Mouse (Mus musculus) myocyte (in vitro differentiated cells): ENCODE results near the gene Zdhhc12. TPM values are rescaled to one million over a fixed set of nuclear protein-coding genes. Genes with fewer than 3 reads are reported as not detected.

Experiments used
- H3K27me3 ChIP-seq: one replicate; pipeline ENCODE4 v1.6.1; 2011; ENCODE audit not compliant: control insufficient read depth, insufficient read depth, insufficient read length
- H3K36me3 ChIP-seq: one replicate; pipeline ENCODE4 v1.6.1; 2011; ENCODE audit not compliant: control insufficient read depth, insufficient read depth
- H3K4me2 ChIP-seq: one replicate; pipeline ENCODE4 v1.6.1; 2011; ENCODE audit warnings: low read depth, control low read depth
- H3K4me3 ChIP-seq: one replicate; pipeline ENCODE4 v1.5.1; 2011; ENCODE audit warnings: mild to moderate bottlenecking, control low read depth, moderate library complexity
- H3K79me2 ChIP-seq: one replicate; pipeline ENCODE4 v1.6.1; 2011; ENCODE audit not compliant: control insufficient read depth, insufficient read depth
- H3ac ChIP-seq: one replicate; pipeline ENCODE4 v1.6.1; 2011; ENCODE audit not compliant: control insufficient read depth, insufficient read length
- CEBPB ChIP-seq: IDR thresholded peaks from 2 replicates; pipeline ENCODE4 v1.6.1; 2011; ENCODE audit warnings: mild to moderate bottlenecking, moderate library complexity; ENCODE audit not compliant: poor library complexity, insufficient read depth, severe bottlenecking
- E2F4 ChIP-seq: IDR thresholded peaks from one replicate; pipeline ENCODE4 v1.6.1; 2011; ENCODE audit warnings: mild to moderate bottlenecking, control low read depth, moderate library complexity; ENCODE audit not compliant: insufficient read depth
- MAX ChIP-seq: IDR thresholded peaks from one replicate; pipeline ENCODE4 v1.6.1; 2011; ENCODE audit warnings: low read depth, mild to moderate bottlenecking, control low read depth
- MYOD1 ChIP-seq, 3 experiments: IDR thresholded peaks; one replicate each; pipeline ENCODE4 v1.6.1; 2011; ENCODE audit warnings: control low read depth in 2 of 3, low read depth in 2 of 3, mild to moderate bottlenecking in 2 of 3, moderate library complexity in 1 of 3; ENCODE audit not compliant: insufficient read length in 2 of 3, control insufficient read depth in 1 of 3
- MYOG ChIP-seq, 3 experiments: IDR thresholded peaks; one replicate each; pipeline ENCODE4 v1.6.1; 2011; ENCODE audit warnings: control low read depth in 2 of 3, low read depth in 2 of 3, mild to moderate bottlenecking in 2 of 3; ENCODE audit not compliant: insufficient read length in 2 of 3, control insufficient read depth in 1 of 3, insufficient read depth in 1 of 3
- POLR2A ChIP-seq: IDR thresholded peaks from one replicate; pipeline ENCODE4 v1.6.1; 2011; ENCODE audit warnings: low read depth, mild to moderate bottlenecking, control low read depth, moderate library complexity; ENCODE audit not compliant: insufficient read length
- POLR2AphosphoS2 ChIP-seq: IDR thresholded peaks from one replicate; pipeline ENCODE4 v1.6.1; 2011; ENCODE audit warnings: low read depth, control low read depth; ENCODE audit not compliant: insufficient read length
- REST ChIP-seq: IDR thresholded peaks from one replicate; pipeline ENCODE4 v1.6.1; 2011; ENCODE audit warnings: mild to moderate bottlenecking, control low read depth, moderate library complexity; ENCODE audit not compliant: insufficient read depth, insufficient read length
- SRF ChIP-seq: IDR thresholded peaks from one replicate; pipeline ENCODE4 v1.6.1; 2011; ENCODE audit warnings: low read depth; ENCODE audit not compliant: control insufficient read depth, insufficient read length
- TCF12 ChIP-seq: IDR thresholded peaks from one replicate; pipeline ENCODE4 v1.6.1; 2011; ENCODE audit warnings: mild to moderate bottlenecking, control low read depth; ENCODE audit not compliant: poor library complexity, insufficient read depth, severe bottlenecking
- TCF3 ChIP-seq: IDR thresholded peaks from one replicate; pipeline ENCODE4 v1.6.1; 2011; ENCODE audit warnings: low read depth, control low read depth; ENCODE audit not compliant: insufficient read length
- USF1 ChIP-seq: IDR thresholded peaks from one replicate; pipeline ENCODE4 v1.6.1; 2011; ENCODE audit warnings: low read depth, mild to moderate bottlenecking, control low read depth, moderate library complexity
- polyA plus RNA-seq: library from polyadenylated mRNA; unstranded; fragments of >200 nt; fragmentation: generic; extraction: Trizol; gene quantifications from one replicate; pipeline ENCODE4 v1.2.1, GENCODE M21; 2012; ENCODE audit warnings: missing spikeins

The Zdhhc12 gene
- polyA plus RNA-seq, 1 experiment = 20.8 TPM

DNA sequence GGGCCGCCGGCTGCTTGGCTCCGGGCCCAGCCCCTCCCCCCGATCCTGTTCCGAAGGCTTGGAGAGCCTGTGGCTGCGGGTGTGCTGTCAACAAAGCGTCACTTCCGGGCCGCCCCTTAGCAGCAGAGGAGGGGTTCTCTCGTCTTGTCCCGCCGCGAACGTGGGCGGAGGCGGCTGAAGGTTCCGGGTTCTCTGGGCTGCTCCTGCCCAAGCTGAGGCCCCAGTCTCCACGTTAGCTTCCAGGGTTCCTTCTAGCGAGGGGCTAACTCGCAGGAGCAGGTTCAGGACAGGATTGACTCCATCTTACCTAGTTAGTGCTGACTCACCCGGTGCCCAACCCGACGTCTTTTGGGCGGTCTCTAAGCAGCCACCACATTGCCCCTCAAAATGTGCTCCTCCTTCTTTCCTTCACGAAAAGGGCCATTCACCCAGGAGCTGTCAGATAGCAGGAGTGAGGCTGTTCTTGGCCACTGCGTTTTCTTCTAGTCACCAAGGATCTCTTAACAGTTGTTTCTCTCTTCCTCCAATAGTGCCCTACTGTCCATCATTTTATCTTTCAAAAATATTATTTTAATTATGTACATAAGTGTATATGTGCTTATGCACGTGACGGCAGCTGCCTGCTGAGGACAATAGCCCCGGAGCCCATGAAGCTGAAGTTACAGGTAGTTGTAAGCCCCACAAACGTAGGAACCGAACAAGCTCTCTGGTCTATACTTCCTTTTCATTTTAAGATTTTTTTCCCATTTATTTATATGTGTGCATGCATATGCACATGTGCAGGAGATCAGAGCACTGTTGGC lies 31.2 kb upstream of the Zdhhc12 start, which contains the start of gene Zer1:
Gene Zer1, minus strand, starts transcription at position 114 of the 803 bp plus-strand sequence.
- Histone ChIP-seq H3K79me2 (peaks cover 9% of the 10 kb centered on the region), H3K4me3 (peak within 1 kb of the TSS; percentile 81), H3K4me2 (peak within 1 kb of the TSS; percentile 100), H3K36me3 (no peaks in the 10 kb centered on the region), H3K27me3 (no peaks in the 10 kb centered on the region), H3ac (peak within 1 kb of the TSS; percentile 4)
- TF ChIP-seq TCF12 (no peak), MYOG (IDR thresholded peaks at IDR 0.05; ENCODE audit: control insufficient read depth in 1 of 3, insufficient read depth in 1 of 3, insufficient read length in 2 of 3, low read depth in 2 of 3) (peak in 1 of 3 experiments; percentile 11), TCF3 (no peak), SRF (no peak), POLR2AphosphoS2 (peak; percentile 84), CEBPB (no peak), MYOD1 (IDR thresholded peaks at IDR 0.05; ENCODE audit: control insufficient read depth in 1 of 3, insufficient read length in 2 of 3, low read depth in 2 of 3) (no peak), POLR2A (peak; percentile 87), MAX (no peak), USF1 (no peak)

DNA sequence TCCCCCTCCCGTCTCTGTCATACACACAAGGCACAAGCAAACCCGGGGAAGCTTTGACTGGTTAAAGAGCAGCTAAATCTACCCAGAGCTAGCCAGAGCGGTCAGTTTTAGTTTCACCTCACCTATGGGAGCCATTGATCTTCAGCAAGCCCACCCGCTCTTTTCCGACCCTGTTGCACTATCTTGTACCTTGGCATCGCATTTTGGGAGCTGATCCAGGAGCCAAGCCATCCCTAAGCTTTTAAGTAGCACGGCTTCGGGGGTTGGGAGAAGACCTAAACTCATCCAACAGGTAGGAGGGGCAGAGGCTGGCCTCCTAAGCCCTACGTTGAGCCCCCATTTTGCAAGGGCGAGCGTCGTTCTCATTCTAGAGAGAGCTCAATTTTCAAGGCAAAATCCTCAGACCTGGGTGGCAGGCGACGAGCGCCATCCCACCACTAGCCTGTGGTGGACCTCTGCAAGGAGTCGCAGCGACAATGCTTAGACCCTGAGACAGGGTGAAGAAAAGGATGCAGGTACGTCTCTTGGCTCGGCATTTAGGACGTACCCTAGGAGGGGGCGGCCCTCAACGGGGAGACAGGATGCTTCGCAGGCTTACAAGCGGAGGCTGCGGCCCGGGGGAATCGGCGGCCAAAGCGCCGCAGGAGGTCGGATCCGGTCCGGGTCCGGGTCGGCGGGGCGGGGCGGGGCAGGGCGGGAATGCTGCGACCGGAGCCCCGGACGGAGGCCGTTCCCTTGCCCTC lies 30.5 kb upstream of the Zdhhc12 start:
- TF ChIP-seq MAX (no peak), TCF3 (no peak), REST (no peak), SRF (no peak), USF1 (no peak), POLR2A (no peak), E2F4 (no peak), TCF12 (no peak), POLR2AphosphoS2 (no peak), CEBPB (no peak), MYOG (IDR thresholded peaks at IDR 0.05; ENCODE audit: control insufficient read depth in 1 of 3, insufficient read depth in 1 of 3, insufficient read length in 2 of 3, low read depth in 2 of 3) (no peak), MYOD1 (IDR thresholded peaks at IDR 0.05; ENCODE audit: control insufficient read depth in 1 of 3, insufficient read length in 2 of 3, low read depth in 2 of 3) (no peak)

DNA sequence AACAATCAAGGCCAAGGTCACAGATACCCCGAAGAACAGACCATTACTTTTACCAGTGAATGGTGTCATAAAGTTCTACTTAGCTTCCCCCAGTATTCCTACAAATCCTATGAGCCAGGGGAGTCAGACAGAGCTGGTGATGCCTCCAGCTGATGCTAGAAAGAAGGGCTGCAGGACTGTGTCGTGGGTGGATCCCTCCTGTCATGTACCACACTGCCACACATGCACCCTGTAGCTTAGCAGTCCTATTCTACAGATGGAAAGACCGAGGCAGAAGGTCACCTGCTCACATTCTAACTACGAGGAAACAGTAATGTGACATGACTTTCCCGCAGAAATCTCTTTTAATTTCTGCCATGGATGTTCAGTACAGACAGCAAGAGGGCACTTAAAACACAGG lies 29.3 kb upstream of the Zdhhc12 start:
- no peaks in the 10 kb centered on the region for H3K36me3 ChIP-seq
- H3K4me2 ChIP-seq = no peak overlapping the region
- no peak overlapping the region for H3K4me3 ChIP-seq

More for the DNA sequence above, 30.5 kb upstream of the Zdhhc12 start:
- H3K36me3 ChIP-seq = no peaks in the 10 kb centered on the region
- H3K79me2 ChIP-seq = peaks cover 9% of the 10 kb centered on the region
- H3ac ChIP-seq = peak overlapping the region; percentile 4
- H3K4me3 ChIP-seq = peak overlapping the region; percentile 81
- H3K27me3 ChIP-seq = no peaks in the 10 kb centered on the region
- peak overlapping the region; percentile 100 for H3K4me2 ChIP-seq

DNA sequence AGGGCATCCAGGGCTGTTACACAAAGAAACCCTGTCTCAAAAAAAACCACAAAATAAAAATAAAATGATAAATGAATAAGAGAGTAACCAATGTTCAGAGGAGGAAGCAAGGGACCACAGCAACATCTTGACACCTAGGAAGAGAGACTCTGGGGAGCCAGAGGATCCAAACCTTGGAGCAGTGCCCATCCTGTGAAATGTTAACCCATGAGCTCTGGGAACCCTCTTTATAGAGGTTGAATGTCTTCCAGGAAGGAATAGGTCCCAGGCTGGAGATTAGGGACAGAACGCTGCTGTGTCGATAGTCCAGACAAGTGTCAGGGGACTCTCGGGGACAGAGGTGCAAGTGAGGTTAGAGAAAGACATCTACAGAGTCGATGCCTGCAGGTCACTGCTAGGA lies 26.8 kb upstream of the Zdhhc12 start:
- TF ChIP-seq MAX (no peak), USF1 (no peak), CEBPB (no peak), E2F4 (no peak), REST (no peak), POLR2A (no peak), TCF3 (no peak), MYOG (IDR thresholded peaks at IDR 0.05; ENCODE audit: control insufficient read depth in 1 of 3, insufficient read depth in 1 of 3, insufficient read length in 2 of 3, low read depth in 2 of 3) (no peak), MYOD1 (IDR thresholded peaks at IDR 0.05; ENCODE audit: control insufficient read depth in 1 of 3, insufficient read length in 2 of 3, low read depth in 2 of 3) (no peak), TCF12 (no peak), SRF (no peak), POLR2AphosphoS2 (no peak)
- Histone ChIP-seq H3K79me2 (peaks cover 9% of the 10 kb centered on the region), H3K4me3 (no peak overlapping the region), H3K27me3 (no peaks in the 10 kb centered on the region), H3ac (no peak overlapping the region), H3K4me2 (no peak overlapping the region), H3K36me3 (no peaks in the 10 kb centered on the region)

More for the DNA sequence above, 29.3 kb upstream of the Zdhhc12 start:
- no peak for TF ChIP-seq USF1
- TF ChIP-seq TCF12 = no peak
- no peak for TF ChIP-seq MYOD1 (IDR thresholded peaks at IDR 0.05; ENCODE audit: control insufficient read depth in 1 of 3, insufficient read length in 2 of 3, low read depth in 2 of 3)
- no peak for TF ChIP-seq POLR2A
- no peak for TF ChIP-seq CEBPB
- TF ChIP-seq E2F4 = no peak
- no peak for TF ChIP-seq POLR2AphosphoS2
- no peak for TF ChIP-seq SRF
- TF ChIP-seq MAX = no peak
- no peak for TF ChIP-seq REST
- TF ChIP-seq TCF3 = no peak
- no peak for TF ChIP-seq MYOG (IDR thresholded peaks at IDR 0.05; ENCODE audit: control insufficient read depth in 1 of 3, insufficient read depth in 1 of 3, insufficient read length in 2 of 3, low read depth in 2 of 3)
- Histone ChIP-seq H3K27me3 (no peaks in the 10 kb centered on the region), H3K79me2 (peaks cover 9% of the 10 kb centered on the region), H3ac (no peak overlapping the region)
